In the genomic region with DNA sequence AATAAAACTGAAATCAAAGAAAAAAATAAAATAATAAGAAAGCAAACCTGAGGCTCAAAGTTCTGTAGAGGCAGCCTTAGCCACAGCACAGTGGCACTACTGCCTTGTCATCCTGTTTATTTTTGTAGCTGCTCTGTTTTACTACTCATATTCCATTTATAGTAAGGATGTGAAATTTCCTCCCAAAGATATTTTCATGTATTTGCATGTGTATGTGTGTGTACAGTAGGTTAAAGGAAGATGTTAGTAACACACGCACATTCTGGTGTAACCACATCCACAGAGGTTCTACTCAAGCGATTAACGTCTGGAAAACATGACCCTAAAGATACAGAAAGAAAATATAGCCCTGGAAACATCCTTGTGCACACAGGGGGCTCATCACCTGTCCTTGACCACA, we compare ENCODE assay signal across 45 mouse cellular contexts. TPM values are rescaled to one million over a fixed set of nuclear protein-coding genes. Genes with fewer than 3 reads are reported as not detected.
"Had no signal": no experiment of that assay in that cellular context is flagged by ENCODE, and none has a peak within 500 bp of the region (broad histone marks: within the 10 kb centered on the region; RNA-seq: fewer than 3 reads in every experiment).

No protein-coding gene starts in this region.

- H3K9ac ChIP-seq: limb, embryonic 12.5 days; limb, embryonic 13.5 days; limb, embryonic 15.5 days; liver, embryonic 12.5 days; liver, embryonic 13.5 days; liver, embryonic 14.5 days; liver, embryonic 15.5 days; liver, postnatal 0 days; lung, embryonic 14.5 days; lung, embryonic 15.5 days; midbrain, embryonic 12.5 days; midbrain, embryonic 13.5 days; midbrain, embryonic 15.5 days; neural tube, embryonic 12.5 days had no signal

- H3K4me3 ChIP-seq: limb, embryonic 10.5 days; limb, embryonic 12.5 days; limb, embryonic 13.5 days; limb, embryonic 15.5 days; liver, embryonic 12.5 days; liver, embryonic 13.5 days; liver, embryonic 15.5 days; lung, embryonic 15.5 days; megakaryocyte, embryonic 14.5 days; midbrain, embryonic 10.5 days; midbrain, embryonic 12.5 days; midbrain, embryonic 13.5 days; midbrain, embryonic 15.5 days; myocyte; neural tube, embryonic 12.5 days had no signal

- DNase-seq: left cerebral cortex, postnatal 4 days; liver, embryonic 13.5 days; liver, postnatal 0 days; lung, adult 18-20 months; lung, adult 2 months; lung, embryonic 14.5 days; lung, postnatal 10 days; lung, postnatal 14 days; lung, postnatal 36 days; midbrain, embryonic 14.5 days had no signal

- H3K4me2 ChIP-seq: limb, embryonic 12.5 days; limb, embryonic 13.5 days; limb, embryonic 15.5 days; liver, embryonic 11.5 days; liver, embryonic 12.5 days; liver, embryonic 15.5 days; lung, embryonic 14.5 days; lung, embryonic 15.5 days; midbrain, embryonic 11.5 days; midbrain, embryonic 12.5 days; midbrain, embryonic 13.5 days; midbrain, embryonic 15.5 days; neural tube, embryonic 12.5 days had no signal

- H3K9me3 ChIP-seq: limb, embryonic 10.5 days; limb, embryonic 12.5 days; limb, embryonic 13.5 days; limb, embryonic 15.5 days; liver, embryonic 12.5 days; liver, embryonic 13.5 days; liver, embryonic 15.5 days; lung, embryonic 15.5 days; megakaryocyte, embryonic 14.5 days; midbrain, embryonic 10.5 days; midbrain, embryonic 12.5 days; midbrain, embryonic 13.5 days; midbrain, embryonic 15.5 days; neural tube, embryonic 12.5 days had no signal

- H3K36me3 ChIP-seq: limb, embryonic 10.5 days; limb, embryonic 12.5 days; limb, embryonic 13.5 days; limb, embryonic 15.5 days; liver, embryonic 12.5 days; liver, embryonic 13.5 days; liver, embryonic 15.5 days; lung, embryonic 15.5 days; midbrain, embryonic 10.5 days; midbrain, embryonic 12.5 days; midbrain, embryonic 13.5 days; midbrain, embryonic 15.5 days; neural tube, embryonic 12.5 days had no signal

- H3K4me1 ChIP-seq: lung, embryonic 15.5 days; midbrain, embryonic 12.5 days; midbrain, embryonic 13.5 days; midbrain, embryonic 15.5 days; neural tube, embryonic 12.5 days had no signal

- H3K27ac ChIP-seq: limb, embryonic 10.5 days; limb, embryonic 12.5 days; limb, embryonic 13.5 days; limb, embryonic 15.5 days; liver, embryonic 12.5 days; liver, embryonic 13.5 days; liver, embryonic 14.5 days; liver, embryonic 15.5 days; lung, embryonic 15.5 days; macrophage; midbrain, embryonic 10.5 days; midbrain, embryonic 12.5 days; midbrain, embryonic 13.5 days; midbrain, embryonic 15.5 days; neural tube, embryonic 12.5 days had no signal

RNA-seq across cellular contexts. Expression of gene Alx3, which starts 18.0 kb away (rescaled TPM):
- total RNA-seq: liver, adult 2 months; megakaryocyte progenitor cell, adult 5-6 weeks; megakaryocyte, adult 5-6 weeks; megakaryocyte-erythroid progenitor cell, adult 5-6 weeks; monocyte, adult 5-6 weeks had no signal
- polyA plus RNA-seq: liver, adult 2 months; liver, embryonic 14.5 days; liver, postnatal 0 days; lung, adult 2 months; lung, embryonic 14.5 days; lung, postnatal 0 days; macrophage; myocyte had no signal

RNA-seq across cellular contexts. Expression of gene Ubl4b, which starts 21.9 kb away (rescaled TPM):
- total RNA-seq: left cerebral cortex, postnatal 10 days; left cerebral cortex, postnatal 36 days; liver, adult 2 months; megakaryocyte progenitor cell, adult 5-6 weeks; megakaryocyte, adult 5-6 weeks; megakaryocyte-erythroid progenitor cell, adult 5-6 weeks; midbrain, postnatal 0 days; monocyte, adult 5-6 weeks had no signal
- polyA plus RNA-seq: limb, embryonic 15.5 days; liver, adult 2 months; liver, embryonic 11.5 days; liver, embryonic 12.5 days; liver, embryonic 13.5 days; liver, embryonic 14.5 days; liver, embryonic 15.5 days; liver, embryonic 16.5 days; liver, postnatal 0 days; lung, adult 2 months; lung, embryonic 14.5 days; lung, embryonic 15.5 days; lung, embryonic 16.5 days; lung, postnatal 0 days; macrophage; midbrain, embryonic 10.5 days; midbrain, embryonic 11.5 days; midbrain, embryonic 12.5 days; midbrain, embryonic 13.5 days; midbrain, embryonic 14.5 days; midbrain, embryonic 15.5 days; midbrain, embryonic 16.5 days; midbrain, postnatal 0 days; myocyte; neural tube, embryonic 11.5 days; neural tube, embryonic 12.5 days had no signal

RNA-seq across cellular contexts. Expression of gene Gm10961, which starts 54.3 kb away (rescaled TPM):
- total RNA-seq: left cerebral cortex, postnatal 10 days; left cerebral cortex, postnatal 14 days; left cerebral cortex, postnatal 25 days; left cerebral cortex, postnatal 36 days; left cerebral cortex, postnatal 4 days; liver, adult 2 months; megakaryocyte progenitor cell, adult 5-6 weeks; megakaryocyte, adult 5-6 weeks; megakaryocyte-erythroid progenitor cell, adult 5-6 weeks; midbrain, postnatal 0 days; monocyte, adult 5-6 weeks had no signal
- polyA plus RNA-seq: limb, embryonic 10.5 days; limb, embryonic 11.5 days; limb, embryonic 12.5 days; limb, embryonic 13.5 days; limb, embryonic 14.5 days; limb, embryonic 15.5 days; liver, adult 2 months; liver, embryonic 11.5 days; liver, embryonic 12.5 days; liver, embryonic 13.5 days; liver, embryonic 14.5 days; liver, embryonic 15.5 days; liver, embryonic 16.5 days; liver, postnatal 0 days; lung, adult 2 months; lung, embryonic 14.5 days; lung, embryonic 15.5 days; lung, embryonic 16.5 days; lung, postnatal 0 days; macrophage; midbrain, embryonic 10.5 days; midbrain, embryonic 11.5 days; midbrain, embryonic 12.5 days; midbrain, embryonic 13.5 days; midbrain, embryonic 14.5 days; midbrain, embryonic 15.5 days; midbrain, embryonic 16.5 days; midbrain, postnatal 0 days; myocyte; neural tube, embryonic 11.5 days; neural tube, embryonic 12.5 days had no signal

RNA-seq across cellular contexts. Expression of gene Slc6a17, which starts 59.0 kb away (rescaled TPM):
- total RNA-seq: liver, adult 2 months; megakaryocyte progenitor cell, adult 5-6 weeks; megakaryocyte, adult 5-6 weeks; megakaryocyte-erythroid progenitor cell, adult 5-6 weeks; monocyte, adult 5-6 weeks had no signal
